Mouse (Mus musculus) myocyte (in vitro differentiated cells): ENCODE data around the gene Ceacam10.
"Not testable (repeated sequence)": the region's sequence is repeated elsewhere in the genome, so short reads cannot be mapped to it uniquely, and the experiment has no call there.

Source experiments
- CEBPB ChIP-seq: IDR thresholded peaks from 2 replicates; pipeline ENCODE4 v1.6.1; 2011; ENCODE audit warnings: mild to moderate bottlenecking, moderate library complexity; ENCODE audit not compliant: poor library complexity, insufficient read depth, severe bottlenecking
- E2F4 ChIP-seq: IDR thresholded peaks from one replicate; pipeline ENCODE4 v1.6.1; 2011; ENCODE audit warnings: mild to moderate bottlenecking, control low read depth, moderate library complexity; ENCODE audit not compliant: insufficient read depth
- MAX ChIP-seq: IDR thresholded peaks from one replicate; pipeline ENCODE4 v1.6.1; 2011; ENCODE audit warnings: low read depth, mild to moderate bottlenecking, control low read depth
- MYOD1 ChIP-seq, 3 experiments: IDR thresholded peaks; one replicate each; pipeline ENCODE4 v1.6.1; 2011; ENCODE audit warnings: control low read depth in 2 of 3, low read depth in 2 of 3, mild to moderate bottlenecking in 2 of 3, moderate library complexity in 1 of 3; ENCODE audit not compliant: insufficient read length in 2 of 3, control insufficient read depth in 1 of 3
- MYOG ChIP-seq, 3 experiments: IDR thresholded peaks; one replicate each; pipeline ENCODE4 v1.6.1; 2011; ENCODE audit warnings: control low read depth in 2 of 3, low read depth in 2 of 3, mild to moderate bottlenecking in 2 of 3; ENCODE audit not compliant: insufficient read length in 2 of 3, control insufficient read depth in 1 of 3, insufficient read depth in 1 of 3
- POLR2A ChIP-seq: IDR thresholded peaks from one replicate; pipeline ENCODE4 v1.6.1; 2011; ENCODE audit warnings: low read depth, mild to moderate bottlenecking, control low read depth, moderate library complexity; ENCODE audit not compliant: insufficient read length
- POLR2AphosphoS2 ChIP-seq: IDR thresholded peaks from one replicate; pipeline ENCODE4 v1.6.1; 2011; ENCODE audit warnings: low read depth, control low read depth; ENCODE audit not compliant: insufficient read length
- REST ChIP-seq: IDR thresholded peaks from one replicate; pipeline ENCODE4 v1.6.1; 2011; ENCODE audit warnings: mild to moderate bottlenecking, control low read depth, moderate library complexity; ENCODE audit not compliant: insufficient read depth, insufficient read length
- SRF ChIP-seq: IDR thresholded peaks from one replicate; pipeline ENCODE4 v1.6.1; 2011; ENCODE audit warnings: low read depth; ENCODE audit not compliant: control insufficient read depth, insufficient read length
- TCF12 ChIP-seq: IDR thresholded peaks from one replicate; pipeline ENCODE4 v1.6.1; 2011; ENCODE audit warnings: mild to moderate bottlenecking, control low read depth; ENCODE audit not compliant: poor library complexity, insufficient read depth, severe bottlenecking
- TCF3 ChIP-seq: IDR thresholded peaks from one replicate; pipeline ENCODE4 v1.6.1; 2011; ENCODE audit warnings: low read depth, control low read depth; ENCODE audit not compliant: insufficient read length
- USF1 ChIP-seq: IDR thresholded peaks from one replicate; pipeline ENCODE4 v1.6.1; 2011; ENCODE audit warnings: low read depth, mild to moderate bottlenecking, control low read depth, moderate library complexity

GRCm38 (mm10) chr7:24776918-24777317, at the start of gene Ceacam10:
- not testable (repeated sequence) for TF ChIP-seq E2F4; POLR2A; MAX; USF1; POLR2AphosphoS2; TCF3; MYOD1 (IDR thresholded peaks at IDR 0.05; ENCODE audit: control insufficient read depth in 1 of 3, insufficient read length in 2 of 3, low read depth in 2 of 3); CEBPB; MYOG (IDR thresholded peaks at IDR 0.05; ENCODE audit: control insufficient read depth in 1 of 3, insufficient read depth in 1 of 3, insufficient read length in 2 of 3, low read depth in 2 of 3); TCF12; SRF; REST
